Mouse (Mus musculus): ENCODE data around the gene Mex3d. TPM values are rescaled to one million over a fixed set of nuclear protein-coding genes. Genes with fewer than 3 reads are reported as not detected.

The Mex3d gene
- polyA plus RNA-seq, 1 experiment from 2014 or later = 2.1 TPM

DNA sequence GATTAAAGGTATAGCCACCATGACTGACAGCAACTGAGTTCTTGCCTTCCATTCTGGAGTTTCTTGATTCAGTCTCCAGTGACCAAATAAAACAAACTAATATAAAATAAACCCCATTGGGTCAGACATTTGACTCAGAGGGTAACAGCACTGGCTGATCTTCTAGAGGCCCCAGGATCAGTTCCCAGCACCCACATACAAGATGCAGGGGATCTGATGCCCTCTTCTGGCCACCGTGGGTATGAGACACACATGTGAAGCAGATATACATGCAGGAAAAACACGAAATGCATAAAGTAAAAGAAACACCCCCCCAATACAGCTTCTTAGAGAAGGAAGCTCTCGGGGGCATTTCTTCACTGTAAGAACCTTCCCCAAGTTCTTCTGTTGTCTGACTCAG is 37.6 kb upstream of the Mex3d start:
- no peak overlapping the region for H3K4me2 ChIP-seq
- no peak overlapping the region for H3K4me3 ChIP-seq
- no peak for ATAC-seq
- H3K36me3 ChIP-seq = peaks cover 95% of the 10 kb centered on the region
- WGBS (ENCODE audit: insufficient replicate concordance) = 89% methylated on average over 3 of the region's 3 CpGs
- H3K9ac ChIP-seq = no peak overlapping the region
- H3K4me1 ChIP-seq = peaks cover 66% of the 10 kb centered on the region
- no peaks in the 10 kb centered on the region for H3K27me3 ChIP-seq (replicated peaks)
- H3K27ac ChIP-seq = peak overlapping the region; percentile 95
- peaks cover 12% of the 10 kb centered on the region for H3K9me3 ChIP-seq (replicated peaks)

DNA sequence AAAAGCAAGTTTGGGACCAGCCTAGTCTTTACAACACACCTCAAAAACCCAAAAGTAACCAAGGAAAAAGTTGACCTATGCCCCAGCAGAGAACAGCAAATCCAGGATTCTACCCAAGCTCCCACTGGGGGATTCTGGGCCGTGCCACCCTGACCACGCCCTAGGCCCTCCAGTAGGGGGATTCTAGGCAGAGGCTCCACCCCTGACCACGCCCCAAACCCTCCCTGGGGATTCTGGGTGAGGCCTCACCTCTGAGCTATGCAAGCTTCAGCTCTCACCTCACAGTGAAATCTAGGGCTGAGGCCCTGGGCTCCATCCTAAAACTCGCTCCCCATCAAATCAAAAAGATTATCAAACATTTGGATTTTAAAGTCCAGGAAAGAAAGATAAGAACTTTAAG is 36.1 kb upstream of the Mex3d start:
- Histone ChIP-seq H3K4me1 (peaks cover 68% of the 10 kb centered on the region), H3K27ac (peak overlapping the region; percentile 95), H3K9me3 (replicated peaks) (peaks cover 12% of the 10 kb centered on the region), H3K9ac (peak overlapping the region; percentile 57), H3K27me3 (replicated peaks) (no peaks in the 10 kb centered on the region), H3K4me2 (peak overlapping the region; percentile 73), H3K4me3 (peak overlapping the region; percentile 25), H3K36me3 (peaks cover 95% of the 10 kb centered on the region)
- 15% methylated on average over 4 of the region's 4 CpGs for WGBS (ENCODE audit: insufficient replicate concordance)
- peak; percentile 76 for ATAC-seq

DNA sequence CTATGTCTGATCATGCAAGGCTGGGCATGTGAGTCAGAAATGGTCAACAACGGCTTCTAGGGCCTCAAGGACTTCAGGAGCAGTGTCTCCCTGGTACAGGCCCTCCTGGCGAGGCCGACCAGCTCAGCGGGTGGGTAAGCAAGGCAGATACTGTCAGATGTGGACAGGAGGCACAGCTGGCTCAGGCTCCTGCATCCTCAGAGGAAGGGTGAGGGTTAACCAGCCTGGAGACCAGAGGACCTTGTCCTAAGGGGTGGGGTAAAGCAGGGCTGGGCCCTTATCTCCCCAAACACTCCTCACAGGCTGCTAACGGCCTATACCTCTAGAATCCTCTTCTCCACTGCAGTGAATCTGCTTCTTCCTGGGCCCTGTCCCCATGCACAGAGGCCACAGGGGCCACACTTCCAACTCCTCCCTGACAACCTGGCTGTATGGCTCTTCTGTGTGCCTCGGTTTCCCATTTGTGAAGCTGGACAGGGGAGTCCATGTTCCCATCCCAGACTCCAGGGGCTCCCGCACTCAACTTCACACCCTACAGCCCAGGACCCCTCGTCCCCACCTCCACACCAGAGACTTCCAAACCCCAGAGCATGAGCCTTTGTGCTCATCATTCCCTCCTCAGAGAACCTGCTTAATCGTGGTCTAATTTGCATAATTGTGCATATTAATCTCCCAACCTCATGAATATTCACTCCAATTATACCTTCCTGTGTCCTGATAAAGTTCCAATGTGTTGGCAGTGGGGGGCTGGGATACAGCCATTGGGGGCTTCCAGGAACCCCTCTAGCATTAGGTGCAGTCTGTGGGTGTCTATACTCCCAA is 34.4 kb upstream of the Mex3d start:
- Histone ChIP-seq H3K36me3 (peaks cover 95% of the 10 kb centered on the region), H3K4me3 (peak overlapping the region; percentile 45), H3K27me3 (replicated peaks) (no peaks in the 10 kb centered on the region), H3K9ac (peak overlapping the region; percentile 72), H3K4me2 (peak overlapping the region; percentile 73), H3K4me1 (peaks cover 76% of the 10 kb centered on the region), H3K27ac (peak overlapping the region; percentile 95), H3K9me3 (replicated peaks) (peaks cover 12% of the 10 kb centered on the region)
- peak; percentile 96 for ATAC-seq
- WGBS (ENCODE audit: insufficient replicate concordance) = 24% methylated on average over 9 of the region's 9 CpGs

DNA sequence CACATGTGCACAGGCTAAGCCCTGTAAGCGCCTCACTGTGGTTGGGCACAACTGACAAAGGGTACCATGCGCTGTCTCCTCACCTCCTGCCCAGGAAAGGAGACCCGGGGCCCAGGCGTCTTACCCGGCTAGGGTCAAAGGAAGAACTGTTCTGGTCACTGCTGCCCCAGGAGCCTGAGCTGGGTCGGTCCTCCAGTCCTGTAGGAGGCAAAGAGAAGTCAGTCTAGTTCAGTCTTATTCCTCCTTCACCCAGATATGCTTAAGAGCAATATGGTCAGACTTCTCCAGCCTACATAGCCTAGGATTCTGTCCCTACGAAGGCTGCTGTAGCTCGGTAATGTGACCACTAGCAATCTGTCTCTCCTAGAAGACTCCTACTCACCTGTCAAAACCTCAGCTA is 33.7 kb upstream of the Mex3d start:
- 71% methylated on average over 8 of the region's 8 CpGs for WGBS (ENCODE audit: insufficient replicate concordance)
- H3K4me2 ChIP-seq = peak overlapping the region; percentile 73
- peaks cover 95% of the 10 kb centered on the region for H3K36me3 ChIP-seq
- no peak for ATAC-seq
- H3K9me3 ChIP-seq (replicated peaks) = peaks cover 12% of the 10 kb centered on the region
- peak overlapping the region; percentile 45 for H3K4me3 ChIP-seq
- peak overlapping the region; percentile 95 for H3K27ac ChIP-seq
- H3K4me1 ChIP-seq = peaks cover 76% of the 10 kb centered on the region
- H3K27me3 ChIP-seq (replicated peaks) = no peaks in the 10 kb centered on the region
- peak overlapping the region; percentile 72 for H3K9ac ChIP-seq

DNA sequence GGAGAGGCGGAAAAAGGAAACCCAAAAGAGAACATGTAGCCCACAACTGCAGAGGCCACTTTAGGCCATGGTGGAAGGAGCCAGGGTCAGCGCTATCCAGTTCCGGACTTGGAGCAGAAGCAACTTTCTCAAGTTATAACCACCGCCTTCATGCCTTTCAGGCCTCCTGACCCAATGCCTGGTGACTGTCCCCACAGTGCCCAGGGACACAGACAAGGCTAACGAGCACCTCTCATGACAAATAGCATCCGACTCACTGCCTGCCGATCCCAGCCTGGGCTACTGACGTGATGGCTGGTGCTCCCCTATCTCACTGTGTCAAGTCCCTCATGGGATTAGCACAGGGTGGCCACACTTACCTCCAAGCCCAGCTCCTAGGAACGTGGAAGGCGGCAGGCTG is 33.3 kb upstream of the Mex3d start:
- Histone ChIP-seq H3K9ac (peak overlapping the region; percentile 72), H3K9me3 (replicated peaks) (peaks cover 8% of the 10 kb centered on the region), H3K27ac (peak overlapping the region; percentile 95), H3K4me3 (peak overlapping the region; percentile 45), H3K36me3 (peaks cover 95% of the 10 kb centered on the region), H3K27me3 (replicated peaks) (no peaks in the 10 kb centered on the region), H3K4me2 (peak overlapping the region; percentile 73), H3K4me1 (peaks cover 76% of the 10 kb centered on the region)
- 81% methylated on average over 10 of the region's 10 CpGs for WGBS (ENCODE audit: insufficient replicate concordance)
- ATAC-seq = no peak

DNA sequence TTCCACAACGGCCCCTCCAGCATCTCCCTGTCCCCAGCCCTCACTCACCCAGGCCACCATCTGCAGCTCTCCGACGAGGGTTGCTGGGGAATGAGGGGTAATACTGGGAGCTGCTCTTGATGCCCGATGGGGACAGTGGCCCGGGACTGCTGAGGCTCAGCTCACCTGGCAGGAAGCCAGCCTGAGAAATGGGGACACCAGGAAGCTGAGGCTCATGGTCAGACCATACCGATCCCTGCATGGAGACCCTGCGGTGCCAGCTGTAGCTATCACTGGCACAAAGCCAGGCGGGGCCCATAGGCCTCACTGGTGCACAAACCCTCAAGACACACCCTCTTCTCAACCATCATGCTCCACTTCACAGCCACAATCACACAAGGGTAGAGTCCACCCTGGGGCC is 32.0 kb upstream of the Mex3d start:
- Histone ChIP-seq H3K9ac (peak overlapping the region; percentile 55), H3K4me3 (0 out of 2 replicates have a peak overlapping the region, but pooled peaks have one; percentile 9), H3K9me3 (replicated peaks) (no peaks in the 10 kb centered on the region), H3K27ac (peak overlapping the region; percentile 95), H3K27me3 (replicated peaks) (no peaks in the 10 kb centered on the region), H3K4me2 (peak overlapping the region; percentile 73), H3K4me1 (peaks cover 66% of the 10 kb centered on the region), H3K36me3 (peaks cover 95% of the 10 kb centered on the region)
- ATAC-seq = no peak
- WGBS (ENCODE audit: insufficient replicate concordance) = 81% methylated on average over 8 of the region's 8 CpGs

DNA sequence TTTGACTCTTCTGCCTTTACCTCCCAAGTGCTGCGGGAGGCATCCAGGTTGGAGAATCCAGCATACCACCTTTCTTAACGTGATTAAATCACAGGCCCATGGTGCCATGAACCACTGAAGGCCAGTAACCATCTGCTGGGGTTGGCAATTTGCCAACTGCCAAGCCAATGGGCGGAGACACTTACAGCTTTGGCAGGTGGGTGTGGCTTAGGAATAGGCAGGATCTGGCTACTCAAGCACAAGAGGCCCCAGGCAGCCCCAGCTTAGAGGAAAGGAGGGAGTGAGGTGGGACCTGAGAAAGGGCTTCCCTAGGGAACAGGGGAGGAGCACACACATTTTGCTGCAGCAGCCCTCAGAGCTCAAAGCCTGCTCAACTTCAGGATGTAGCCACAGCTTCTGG is 30.9 kb upstream of the Mex3d start:
- H3K4me2 ChIP-seq = peak overlapping the region; percentile 73
- no peaks in the 10 kb centered on the region for H3K9me3 ChIP-seq (replicated peaks)
- WGBS (ENCODE audit: insufficient replicate concordance) = 77% methylated on average over 3 of the region's 3 CpGs
- H3K4me1 ChIP-seq = peaks cover 55% of the 10 kb centered on the region
- no peak overlapping the region for H3K4me3 ChIP-seq
- no peaks in the 10 kb centered on the region for H3K27me3 ChIP-seq (replicated peaks)
- H3K36me3 ChIP-seq = peaks cover 97% of the 10 kb centered on the region
- no peak for ATAC-seq
- H3K27ac ChIP-seq = peak overlapping the region; percentile 95
- peak overlapping the region; percentile 55 for H3K9ac ChIP-seq

DNA sequence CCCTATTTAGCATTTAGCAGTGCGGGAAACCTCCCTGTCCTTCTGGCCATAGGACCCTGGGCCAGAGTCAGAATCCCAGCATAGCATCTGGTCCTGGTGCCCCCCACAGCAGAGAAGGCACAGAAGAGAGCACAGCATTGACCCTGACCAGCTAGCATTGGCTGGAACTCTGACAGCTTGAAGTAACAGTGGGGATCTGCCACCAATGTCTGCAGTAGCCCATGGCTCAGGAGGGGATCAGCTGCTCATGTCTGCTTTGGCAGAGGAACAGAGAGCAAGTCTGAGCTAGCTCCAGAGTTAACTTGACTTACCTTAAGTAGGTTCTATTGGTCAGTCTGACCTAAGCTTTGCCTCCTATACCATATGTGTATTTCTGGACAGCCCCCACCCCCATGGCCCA is 30.4 kb upstream of the Mex3d start:
- Histone ChIP-seq H3K9ac (no peak overlapping the region), H3K36me3 (peaks cover 97% of the 10 kb centered on the region), H3K4me3 (no peak overlapping the region), H3K4me2 (0 out of 2 replicates have a peak overlapping the region, but pooled peaks have one; percentile 73), H3K9me3 (replicated peaks) (no peaks in the 10 kb centered on the region), H3K27ac (peak overlapping the region; percentile 95), H3K4me1 (peaks cover 50% of the 10 kb centered on the region), H3K27me3 (replicated peaks) (no peaks in the 10 kb centered on the region)
- WGBS (ENCODE audit: insufficient replicate concordance) = 100% methylated on average over 1 of the region's 1 CpGs
- ATAC-seq = no peak

DNA sequence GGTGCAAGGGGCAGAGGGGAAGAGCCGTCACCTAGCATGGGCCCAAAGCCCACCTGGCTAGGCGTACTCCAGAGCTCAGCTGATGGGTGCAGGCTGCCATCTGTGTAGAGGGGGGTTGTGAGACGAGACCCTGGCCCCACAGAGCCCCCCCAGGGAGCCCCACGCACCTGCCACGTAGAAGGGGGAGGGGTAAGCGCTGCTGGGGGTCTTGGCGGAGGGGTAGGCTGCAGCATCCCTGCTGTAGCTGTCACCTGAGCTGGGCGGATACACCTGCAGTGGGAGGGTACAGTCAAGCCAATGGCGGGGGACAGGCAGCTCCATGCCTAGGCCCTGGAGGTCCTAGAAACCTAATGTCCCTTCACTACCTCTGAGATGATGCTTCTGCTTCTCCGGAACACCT is 29.9 kb upstream of the Mex3d start:
- H3K4me3 ChIP-seq = no peak overlapping the region
- no peak overlapping the region for H3K4me2 ChIP-seq
- no peak overlapping the region for H3K9ac ChIP-seq
- H3K36me3 ChIP-seq = peaks cover 99% of the 10 kb centered on the region
- H3K4me1 ChIP-seq = peaks cover 46% of the 10 kb centered on the region
- ATAC-seq = no peak
- no peak overlapping the region; the same call in 1 of the 2 replicates for H3K27ac ChIP-seq
- no peaks in the 10 kb centered on the region for H3K27me3 ChIP-seq (replicated peaks)
- H3K9me3 ChIP-seq (replicated peaks) = no peaks in the 10 kb centered on the region
- WGBS (ENCODE audit: insufficient replicate concordance) = 92% methylated on average over 10 of the region's 10 CpGs

DNA sequence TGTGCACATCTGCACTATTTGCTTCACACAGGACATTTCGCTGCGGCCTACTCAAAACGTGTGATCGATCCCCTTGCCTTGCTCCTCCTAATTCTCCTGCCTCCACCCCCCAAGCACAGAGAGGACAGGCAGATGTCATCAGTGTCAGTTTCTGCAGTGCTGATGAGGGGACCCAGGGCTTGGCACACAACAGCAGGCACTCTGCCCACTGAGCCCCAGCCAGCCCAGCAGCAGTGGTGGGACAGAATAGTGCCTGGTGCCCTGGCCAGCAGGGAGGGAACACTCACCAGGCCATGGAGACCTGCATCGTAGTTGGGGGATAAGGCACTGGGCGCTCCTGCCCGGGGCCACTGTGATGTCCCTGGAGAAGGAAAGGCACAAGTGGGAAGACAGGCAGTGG is 28.1 kb upstream of the Mex3d start:
- Histone ChIP-seq H3K9me3 (replicated peaks) (no peaks in the 10 kb centered on the region), H3K4me3 (no peak overlapping the region), H3K9ac (no peak overlapping the region), H3K27ac (peak overlapping the region; percentile 24; the same call in 1 of the 2 replicates), H3K27me3 (replicated peaks) (no peaks in the 10 kb centered on the region), H3K4me2 (no peak overlapping the region), H3K4me1 (peaks cover 30% of the 10 kb centered on the region), H3K36me3 (peaks cover 100% of the 10 kb centered on the region)
- no peak for ATAC-seq
- 93% methylated on average over 7 of the region's 7 CpGs for WGBS (ENCODE audit: insufficient replicate concordance)

DNA sequence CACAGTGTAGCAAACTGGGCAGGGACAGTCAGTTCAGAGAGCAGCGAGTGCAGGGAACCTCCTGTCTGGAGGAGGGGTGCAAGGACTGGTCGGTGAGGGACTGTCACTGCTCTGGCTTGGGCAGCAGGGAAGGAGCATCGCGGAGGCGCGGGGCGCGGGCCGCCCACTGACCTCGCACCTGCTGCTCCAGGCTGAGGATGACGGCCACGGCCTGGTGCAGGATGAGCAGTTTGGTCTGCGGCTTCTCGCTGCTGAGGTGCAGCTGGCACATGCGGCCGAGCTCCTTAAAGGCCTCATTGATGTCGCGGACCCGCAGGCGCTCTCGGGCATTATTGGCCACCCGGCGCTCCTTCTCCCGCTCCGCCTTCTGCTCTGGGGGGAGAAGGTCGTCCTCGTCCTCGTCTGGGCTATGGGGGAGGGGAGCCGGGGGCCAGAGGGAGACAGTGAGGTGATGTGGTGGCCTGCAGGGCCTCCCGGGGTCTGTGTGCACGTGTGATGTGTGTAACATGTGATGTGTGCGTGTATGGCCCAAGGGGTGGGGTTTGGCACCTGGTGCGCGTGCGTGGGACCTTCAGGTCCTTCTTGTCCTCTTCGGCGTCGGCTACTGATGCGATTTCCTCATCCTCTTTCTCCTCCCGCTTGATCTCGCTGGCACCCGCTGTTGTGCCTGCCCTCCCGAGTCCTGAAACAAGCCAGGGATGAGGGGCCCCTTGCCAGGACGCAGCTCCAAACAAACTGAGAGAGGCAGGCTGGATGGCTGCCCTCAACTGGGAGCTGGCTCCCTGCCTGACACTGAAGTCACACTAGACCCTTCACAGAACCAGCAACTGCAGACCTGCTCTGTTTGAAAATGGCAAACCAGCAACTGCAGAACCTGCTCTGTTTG is 25.4 kb upstream of the Mex3d start:
- Histone ChIP-seq H3K9me3 (replicated peaks) (no peaks in the 10 kb centered on the region), H3K4me1 (peaks cover 21% of the 10 kb centered on the region), H3K9ac (no peak overlapping the region), H3K36me3 (peaks cover 94% of the 10 kb centered on the region), H3K27me3 (replicated peaks) (no peaks in the 10 kb centered on the region), H3K4me3 (no peak overlapping the region), H3K27ac (peak overlapping the region; percentile 12; the same call in 1 of the 2 replicates), H3K4me2 (no peak overlapping the region)
- WGBS (ENCODE audit: insufficient replicate concordance) = 90% methylated on average over 44 of the region's 44 CpGs
- ATAC-seq = no peak

DNA sequence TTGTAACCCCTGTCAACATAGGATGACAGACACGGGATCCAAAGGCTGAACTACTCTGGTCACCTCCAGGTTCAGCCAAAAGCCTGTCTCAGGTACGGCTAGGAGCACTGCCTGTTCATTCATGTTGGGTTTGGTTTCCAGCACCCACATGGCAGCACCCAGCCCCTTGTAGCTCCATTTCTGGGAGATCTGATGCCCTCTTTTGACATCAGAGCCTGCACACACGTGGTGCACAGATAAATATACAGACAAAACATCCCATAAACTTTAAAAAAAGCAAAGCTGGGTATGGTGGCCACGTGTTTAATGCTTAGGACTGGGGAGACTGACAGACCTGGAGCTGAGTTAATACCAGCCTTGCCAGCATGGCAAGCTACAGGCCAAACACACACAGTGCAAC is 20.5 kb upstream of the Mex3d start:
- H3K9me3 ChIP-seq (replicated peaks) = no peaks in the 10 kb centered on the region
- H3K27me3 ChIP-seq (replicated peaks) = no peaks in the 10 kb centered on the region
- H3K36me3 ChIP-seq = peaks cover 69% of the 10 kb centered on the region
- peak overlapping the region; percentile 87; the same call in 1 of the 2 replicates for H3K4me3 ChIP-seq
- peak overlapping the region; percentile 88 for H3K9ac ChIP-seq
- H3K4me2 ChIP-seq = peak overlapping the region; percentile 91
- H3K27ac ChIP-seq = peak overlapping the region; percentile 92
- H3K4me1 ChIP-seq = peaks cover 56% of the 10 kb centered on the region
- 40% methylated on average over 4 of the region's 4 CpGs for WGBS (ENCODE audit: insufficient replicate concordance)
- ATAC-seq = no peak
